Mouse (Mus musculus): Measurements from ENCODE around the gene Gm8206.
"Not testable (repeated sequence)": the region's sequence is repeated elsewhere in the genome, so short reads cannot be mapped to it uniquely, and the experiment has no call there.

Gene Gm8206

GRCm38 (mm10) chr14:6093842-6094241, at the start of gene Gm8206:
Gene Gm8206 (minus strand): TSS chr14:6093942.
- DNase-seq, result not testable (repeated sequence)

- not testable (repeated sequence) for DNase-seq
Observed at GRCm38 (mm10) chr14:6125707-6126106, 32.0 kb upstream of the Gm8206 start, which contains the start of gene Gm3476. Gene Gm3476 (minus strand): TSS chr14:6125807.

- peak; percentile 35 for DNase-seq
Observed at GRCm38 (mm10) chr14:6108272-6108925, 14.7 kb upstream of the Gm8206 start, which contains the start of gene Gm3468. Gene Gm3468 (minus strand): TSS chr14:6108665.

GRCm38 (mm10) chr14:6107500-6107899, 13.8 kb upstream of the Gm8206 start:
- DNase-seq, result not testable (repeated sequence)

- not testable (repeated sequence) for DNase-seq
Observed at GRCm38 (mm10) chr14:6058167-6058566, 35.6 kb downstream of the Gm8206 start, which contains the start of gene Gm6337. Gene Gm6337 (minus strand): TSS chr14:6058267.

- not testable (repeated sequence) for DNase-seq
Observed at GRCm38 (mm10) chr14:5987136-5987535, 106.6 kb downstream of the Gm8206 start.

GRCm38 (mm10) chr14:5979037-5979436, 114.7 kb downstream of the Gm8206 start, which contains the start of gene Gm3453:
Gene Gm3453 (minus strand): TSS chr14:5979137.
- DNase-seq, result not testable (repeated sequence)

All from right cerebral cortex, adult 18-20 months (tissue).